Mouse (Mus musculus): ENCODE measurements around the gene Tnr.

Tnr gene

GRCm38 (mm10) chr1:159723733-159724132, 200.2 kb downstream of the Tnr start:
- no peak for DNase-seq

GRCm38 (mm10) chr1:159729270-159729669, 205.7 kb downstream of the Tnr start:
- DNase-seq, result no peak

- DNase-seq, result no peak
Measured at GRCm38 (mm10) chr1:159730826-159731225, 207.3 kb downstream of the Tnr start.

- DNase-seq, result peak; percentile 87
Measured at GRCm38 (mm10) chr1:159735099-159735498, 211.5 kb downstream of the Tnr start.

GRCm38 (mm10) chr1:159739478-159739877, 215.9 kb downstream of the Tnr start:
- no peak for DNase-seq

GRCm38 (mm10) chr1:159741237-159742002, 217.9 kb downstream of the Tnr start:
- no peak for DNase-seq

GRCm38 (mm10) chr1:159742003-159742274, 218.4 kb downstream of the Tnr start:
- no peak for DNase-seq

- peak; percentile 75 for DNase-seq
Measured at GRCm38 (mm10) chr1:159743744-159744253, 220.2 kb downstream of the Tnr start.

- peak; percentile 55 for DNase-seq
Measured at GRCm38 (mm10) chr1:159745311-159745710, 221.7 kb downstream of the Tnr start.

- peak; percentile 76 for DNase-seq
Measured at GRCm38 (mm10) chr1:159747969-159748368, 224.4 kb downstream of the Tnr start.

GRCm38 (mm10) chr1:159750411-159750810, 226.8 kb downstream of the Tnr start:
- DNase-seq, result peak; percentile 34

- peak; percentile 45 for DNase-seq
Measured at GRCm38 (mm10) chr1:159750876-159751275, 227.3 kb downstream of the Tnr start.

GRCm38 (mm10) chr1:159760970-159761369, 237.4 kb downstream of the Tnr start:
- DNase-seq, result no peak

GRCm38 (mm10) chr1:159763901-159764300, 240.3 kb downstream of the Tnr start:
- DNase-seq, result no peak

GRCm38 (mm10) chr1:159764897-159765296, 241.3 kb downstream of the Tnr start:
- DNase-seq, result no peak

GRCm38 (mm10) chr1:159769948-159770347, 246.4 kb downstream of the Tnr start:
- no peak for DNase-seq

GRCm38 (mm10) chr1:159773671-159774070, 250.1 kb downstream of the Tnr start:
- DNase-seq, result no peak

- DNase-seq, result no peak
Measured at GRCm38 (mm10) chr1:159775168-159775567, 251.6 kb downstream of the Tnr start.

GRCm38 (mm10) chr1:159777107-159777506, 253.5 kb downstream of the Tnr start:
- DNase-seq, result no peak

GRCm38 (mm10) chr1:159779424-159779823, 255.9 kb downstream of the Tnr start:
- no peak for DNase-seq

GRCm38 (mm10) chr1:159783842-159784241, 260.3 kb downstream of the Tnr start:
- DNase-seq, result no peak

- DNase-seq, result no peak
Measured at GRCm38 (mm10) chr1:159788312-159788711, 264.7 kb downstream of the Tnr start.

- DNase-seq, result no peak
Measured at GRCm38 (mm10) chr1:159792546-159792945, 269.0 kb downstream of the Tnr start.

GRCm38 (mm10) chr1:159796021-159796420, 272.5 kb downstream of the Tnr start:
- no peak for DNase-seq

GRCm38 (mm10) chr1:159800366-159800765, 276.8 kb downstream of the Tnr start:
- peak; percentile 61 for DNase-seq

Measured in heart, adult 11 months (tissue).